8 mouse cellular contexts compared by ENCODE assay signal in genomic region chr13:24830756-24831352, GRCm38 (mm10). TPM values are rescaled to one million over a fixed set of nuclear protein-coding genes. Genes with fewer than 3 reads are reported as not detected.
DNase-seq lines count a peak whose midpoint lies in the region; ATAC-seq and TF ChIP-seq lines count a peak whose summit lies in the region.

No protein-coding gene starts in this region.

- TF ChIP-seq CTCF in MEL (IDR thresholded peaks at IDR 0.05 in 2 of 3, conservative IDR thresholded peaks at IDR 0.05 in 1 of 3; ENCODE audit: control insufficient read depth in 1 of 3, insufficient read depth in 1 of 3, low read depth in 2 of 3, low read length in 3 of 3, poor library complexity in 1 of 3, severe bottlenecking in 1 of 3) = no peak

- ATAC-seq in heart, embryonic 11.5 days (replicated peaks; ENCODE audit: insufficient number of reproducible peaks, low FRiP score, low TSS enrichment) = no peak
- no peak for ATAC-seq in forebrain, embryonic 14.5 days
- no peak for ATAC-seq in limb, embryonic 15.5 days (ENCODE audit: insufficient number of reproducible peaks, low FRiP score, low TSS enrichment, low read depth)
- no peak for ATAC-seq in neural tube, embryonic 13.5 days (ENCODE audit: low read depth)

- no peak for DNase-seq in heart, adult 8-10 months (ENCODE audit: low spot score)
- DNase-seq in MEL (ENCODE audit: low read depth, low spot score) = peak; percentile 65
- no peak for DNase-seq in forebrain, embryonic 14.5 days (ENCODE audit: low spot score)
- no peak for DNase-seq in right cerebral cortex, postnatal 4 days
- DNase-seq in layer of hippocampus, adult 8-10 months (ENCODE audit: low spot score in 2 of 2) = no peak

- TF ChIP-seq EP300 in MEL (IDR thresholded peaks at IDR 0.05; ENCODE audit: low read depth in 1 of 2, low read length in 2 of 2) = no peak

- H3K4me1 ChIP-seq in heart, embryonic 11.5 days (ENCODE audit: control insufficient read depth, insufficient read depth, low read length) = peaks cover 21% of the 10 kb centered on the region
- no peaks in the 10 kb centered on the region; a peak in 3 of 4 replicates for H3K4me1 ChIP-seq in MEL (ENCODE audit: control insufficient read depth in 1 of 2, insufficient read depth in 2 of 2, low read length in 2 of 2)
- peaks cover 16% of the 10 kb centered on the region for H3K4me1 ChIP-seq in forebrain, embryonic 14.5 days (ENCODE audit: control insufficient read depth, insufficient read depth, low read length)
- H3K4me1 ChIP-seq in limb, embryonic 15.5 days = peaks cover 22% of the 10 kb centered on the region
- peaks cover 34% of the 10 kb centered on the region for H3K4me1 ChIP-seq in neural tube, embryonic 13.5 days (replicated peaks)

- H3K9ac ChIP-seq in heart, embryonic 11.5 days (ENCODE audit: low read depth, low read length) = peak overlapping the region; percentile 78
- peak overlapping the region; percentile 92 for H3K9ac ChIP-seq in MEL (ENCODE audit: control insufficient read depth, low read depth, low read length, poor library complexity, severe bottlenecking)
- H3K9ac ChIP-seq in forebrain, embryonic 14.5 days (ENCODE audit: low read length) = peak overlapping the region; percentile 96
- peak overlapping the region; percentile 62 for H3K9ac ChIP-seq in limb, embryonic 15.5 days
- H3K9ac ChIP-seq in neural tube, embryonic 13.5 days = peak overlapping the region; percentile 65

- no peaks in the 10 kb centered on the region for H3K27me3 ChIP-seq in heart, embryonic 11.5 days (ENCODE audit: control insufficient read depth, insufficient read depth, low read length)
- H3K27me3 ChIP-seq in MEL (ENCODE audit: control insufficient read depth in 1 of 2, insufficient read depth in 2 of 2, low read length in 2 of 2) = no peaks in the 10 kb centered on the region
- no peaks in the 10 kb centered on the region for H3K27me3 ChIP-seq in forebrain, embryonic 14.5 days (replicated peaks; ENCODE audit: control insufficient read depth, insufficient read depth, low read length)
- H3K27me3 ChIP-seq in limb, embryonic 15.5 days = no peaks in the 10 kb centered on the region
- H3K27me3 ChIP-seq in neural tube, embryonic 13.5 days = no peaks in the 10 kb centered on the region

- no peaks in the 10 kb centered on the region for H3K36me3 ChIP-seq in heart, embryonic 11.5 days (ENCODE audit: control insufficient read depth, insufficient read depth, low read length)
- peaks cover 3 to 19% of the 10 kb centered on the region in 2 experiments for H3K36me3 ChIP-seq in MEL (ENCODE audit: control insufficient read depth in 1 of 2, insufficient read depth in 2 of 2, low read length in 2 of 2)
- no peaks in the 10 kb centered on the region for H3K36me3 ChIP-seq in forebrain, embryonic 14.5 days (ENCODE audit: control insufficient read depth, insufficient read depth, low read length)
- H3K36me3 ChIP-seq in limb, embryonic 15.5 days = no peaks in the 10 kb centered on the region
- H3K36me3 ChIP-seq in neural tube, embryonic 13.5 days = no peaks in the 10 kb centered on the region

- H3K4me3 ChIP-seq in heart, embryonic 11.5 days (ENCODE audit: low read depth, low read length) = peak overlapping the region; percentile 91
- peak overlapping the region; percentile 67 to 89 for H3K4me3 ChIP-seq in MEL (ENCODE audit: control insufficient read depth in 1 of 2, insufficient read depth in 1 of 2, low read depth in 2 of 2, low read length in 2 of 2)
- H3K4me3 ChIP-seq in forebrain, embryonic 14.5 days (ENCODE audit: low read depth, low read length) = peak overlapping the region; percentile 84
- peak overlapping the region; percentile 95 for H3K4me3 ChIP-seq in limb, embryonic 15.5 days
- peak overlapping the region; percentile 95 for H3K4me3 ChIP-seq in neural tube, embryonic 13.5 days

- 4% methylated on average over 20 of the region's 20 CpGs for WGBS in heart, embryonic 11.5 days (ENCODE audit: insufficient replicate concordance)
- WGBS in forebrain, embryonic 14.5 days = 2% methylated on average over 20 of the region's 20 CpGs
- WGBS in limb, embryonic 15.5 days = 1% methylated on average over 20 of the region's 20 CpGs
- WGBS in neural tube, embryonic 13.5 days = 3% methylated on average over 20 of the region's 20 CpGs

- peak overlapping the region; percentile 89 for H3K4me2 ChIP-seq in heart, embryonic 11.5 days
- H3K4me2 ChIP-seq in forebrain, embryonic 14.5 days (ENCODE audit: low read length) = peak overlapping the region; percentile 80
- H3K4me2 ChIP-seq in limb, embryonic 15.5 days = peak overlapping the region; percentile 53
- H3K4me2 ChIP-seq in neural tube, embryonic 13.5 days = peak overlapping the region; percentile 69

- no peak for TF ChIP-seq RAD21 in MEL (IDR thresholded peaks at IDR 0.05; ENCODE audit: low read depth, low read length)

- H3K27ac ChIP-seq in heart, embryonic 11.5 days (ENCODE audit: low read depth, low read length) = peak overlapping the region; percentile 89
- peak overlapping the region; percentile 79 for H3K27ac ChIP-seq in MEL (ENCODE audit: control insufficient read depth, low read depth, low read length)
- no peak overlapping the region for H3K27ac ChIP-seq in forebrain, embryonic 14.5 days (ENCODE audit: low read depth, low read length)
- peak overlapping the region; percentile 81 for H3K27ac ChIP-seq in limb, embryonic 15.5 days
- peak overlapping the region; percentile 94; the same call in 1 of the 2 replicates for H3K27ac ChIP-seq in neural tube, embryonic 13.5 days (replicated peaks)

- TF ChIP-seq POLR2A in MEL (IDR thresholded peaks at IDR 0.05; ENCODE audit: control insufficient read depth in 1 of 2, insufficient read depth in 1 of 2, low read depth in 1 of 2, low read length in 2 of 2, poor library complexity in 1 of 2) = no peak

- H3K9me3 ChIP-seq in heart, embryonic 11.5 days (replicated peaks; ENCODE audit: control insufficient read depth, low read length) = no peaks in the 10 kb centered on the region
- H3K9me3 ChIP-seq in MEL (replicated peaks; ENCODE audit: insufficient read depth, low read length) = no peaks in the 10 kb centered on the region
- no peaks in the 10 kb centered on the region for H3K9me3 ChIP-seq in forebrain, embryonic 14.5 days (replicated peaks; ENCODE audit: control insufficient read depth, low read length)
- H3K9me3 ChIP-seq in limb, embryonic 15.5 days = no peaks in the 10 kb centered on the region
- no peaks in the 10 kb centered on the region for H3K9me3 ChIP-seq in neural tube, embryonic 13.5 days

- H3K79me2 ChIP-seq in MEL (ENCODE audit: control insufficient read depth, insufficient read depth, low read length, poor library complexity) = peaks cover 44% of the 10 kb centered on the region

TF ChIP-seq in MEL, 35 proteins besides CTCF, POLR2A, EP300 and RAD21 (continues in another document):
- TF ChIP-seq SIN3A (IDR thresholded peaks at IDR 0.05; ENCODE audit: low read length) (peak; percentile 52; the same call in 1 of the 2 replicates), MYB (IDR thresholded peaks at IDR 0.05; ENCODE audit: low read depth, low read length) (no peak)

RNA-seq across cellular contexts. Expression of gene Acot13, which starts 0.5 kb away (rescaled TPM):
- polyA plus RNA-seq in heart, embryonic 11.5 days (2014; fragmentation: Nextera tagmentation; extraction: Ambion mirVana) = 196 and 201 TPM in 2 replicates
- 100 to 1,000 TPM; 404 to 453 (median 416) TPM for total RNA-seq in heart, adult 8-10 months (2022)
- total RNA-seq in MEL (2012; rRNA removed) = 45.7 and 51.8 TPM in 2 replicates
- 10 to 100 TPM in 1 of 2 experiments, not detected in 1; 57.3 TPM for polyA plus RNA-seq in MEL (2012; ENCODE audit: insufficient read depth in 1 of 2, insufficient read length in 2 of 2, low read depth in 1 of 2, low replicate concordance in 2 of 2, missing spikeins in 1 of 2)
- 66.1 and 73.3 TPM in 2 replicates for polyA plus RNA-seq in forebrain, embryonic 14.5 days (2014; fragmentation: Nextera tagmentation; extraction: Ambion mirVana)
- 66.3 and 75.3 TPM in 2 replicates for polyA plus RNA-seq in limb, embryonic 15.5 days (2015; fragmentation: Nextera tagmentation; extraction: Ambion mirVana)
- polyA plus RNA-seq in neural tube, embryonic 13.5 days (2015; fragmentation: Nextera tagmentation; extraction: Ambion mirVana) = 49.3 and 50.1 TPM in 2 replicates
- 100 to 1,000 TPM in 2 of 4 experiments, 10 to 100 TPM in 2; 95.6 to 108 (median 98.4) TPM for total RNA-seq in layer of hippocampus, adult 8-10 months (2022)

RNA-seq across cellular contexts. Expression of gene Tdp2, which starts 0.6 kb away (rescaled TPM):
- 40.8 and 44.9 TPM in 2 replicates for polyA plus RNA-seq in heart, embryonic 11.5 days (2014; fragmentation: Nextera tagmentation; extraction: Ambion mirVana)
- total RNA-seq in heart, adult 8-10 months (2022) = 10 to 100 TPM; 11.3 to 14.2 (median 13.3) TPM
- total RNA-seq in MEL (2012; rRNA removed) = 33.1 and 36.9 TPM in 2 replicates
- 10 to 100 TPM in 1 of 2 experiments, not detected in 1; 45.3 TPM for polyA plus RNA-seq in MEL (2012; ENCODE audit: insufficient read depth in 1 of 2, insufficient read length in 2 of 2, low read depth in 1 of 2, low replicate concordance in 2 of 2, missing spikeins in 1 of 2)
- polyA plus RNA-seq in forebrain, embryonic 14.5 days (2014; fragmentation: Nextera tagmentation; extraction: Ambion mirVana) = 44.9 and 45.1 TPM in 2 replicates
- 44.3 and 46.2 TPM in 2 replicates for polyA plus RNA-seq in limb, embryonic 15.5 days (2015; fragmentation: Nextera tagmentation; extraction: Ambion mirVana)
- 40.1 and 45.2 TPM in 2 replicates for polyA plus RNA-seq in neural tube, embryonic 13.5 days (2015; fragmentation: Nextera tagmentation; extraction: Ambion mirVana)
- 10 to 100 TPM; 24.3 to 29.5 (median 25.4) TPM for total RNA-seq in layer of hippocampus, adult 8-10 months (2022)

RNA-seq across cellular contexts. Expression of gene D130043K22Rik, which starts 14.1 kb away (rescaled TPM):
- not detected in 2 replicates for polyA plus RNA-seq in heart, embryonic 11.5 days (2014; fragmentation: Nextera tagmentation; extraction: Ambion mirVana)
- total RNA-seq in heart, adult 8-10 months (2022) = not detected
- not detected in 2 replicates for total RNA-seq in MEL (2012; rRNA removed)
- polyA plus RNA-seq in MEL (2012; ENCODE audit: insufficient read depth in 1 of 2, insufficient read length in 2 of 2, low read depth in 1 of 2, low replicate concordance in 2 of 2, missing spikeins in 1 of 2) = not detected
- 1.4 and 2.6 TPM in 2 replicates for polyA plus RNA-seq in forebrain, embryonic 14.5 days (2014; fragmentation: Nextera tagmentation; extraction: Ambion mirVana)
- polyA plus RNA-seq in limb, embryonic 15.5 days (2015; fragmentation: Nextera tagmentation; extraction: Ambion mirVana) = 0.04 and 0.06 TPM in 2 replicates
- 4.4 and 5.4 TPM in 2 replicates for polyA plus RNA-seq in neural tube, embryonic 13.5 days (2015; fragmentation: Nextera tagmentation; extraction: Ambion mirVana)
- total RNA-seq in layer of hippocampus, adult 8-10 months (2022) = 10 to 100 TPM; 21.6 to 29.6 (median 26.5) TPM

RNA-seq across cellular contexts. Expression of gene BC005537, which starts 29.4 kb away (rescaled TPM):
- polyA plus RNA-seq in heart, embryonic 11.5 days (2014; fragmentation: Nextera tagmentation; extraction: Ambion mirVana) = 11.1 and 19.2 TPM in 2 replicates
- 100 to 1,000 TPM; 108 to 118 (median 112) TPM for total RNA-seq in heart, adult 8-10 months (2022)
- 32.7 and 39.5 TPM in 2 replicates for total RNA-seq in MEL (2012; rRNA removed)
- polyA plus RNA-seq in MEL (2012; ENCODE audit: insufficient read depth in 1 of 2, insufficient read length in 2 of 2, low read depth in 1 of 2, low replicate concordance in 2 of 2, missing spikeins in 1 of 2) = 10 to 100 TPM; 48.8 to 62.6 TPM
- 50.3 and 57.9 TPM in 2 replicates for polyA plus RNA-seq in forebrain, embryonic 14.5 days (2014; fragmentation: Nextera tagmentation; extraction: Ambion mirVana)
- 14.1 and 15.0 TPM in 2 replicates for polyA plus RNA-seq in limb, embryonic 15.5 days (2015; fragmentation: Nextera tagmentation; extraction: Ambion mirVana)
- polyA plus RNA-seq in neural tube, embryonic 13.5 days (2015; fragmentation: Nextera tagmentation; extraction: Ambion mirVana) = 20.7 and 21.4 TPM in 2 replicates
- total RNA-seq in layer of hippocampus, adult 8-10 months (2022) = 100 to 1,000 TPM; 137 to 156 (median 148) TPM
